Mouse (Mus musculus): ENCODE measurements around the gene Gm11569. TPM values are rescaled to one million over a fixed set of nuclear protein-coding genes. Genes with fewer than 3 reads are reported as not detected.

Gm11569 gene
- polyA plus RNA-seq, 1 experiment: not detected

- Histone ChIP-seq H3K4me3 (replicated peaks; ENCODE audit: extremely low read depth, low read depth, low read length) (no peak overlapping the region), H3K4me1 (ENCODE audit: control insufficient read depth, insufficient read depth, low read length) (no peaks in the 10 kb centered on the region)
- no peak for TF ChIP-seq POLR2A (IDR thresholded peaks at IDR 0.05; ENCODE audit: borderline replicate concordance, extremely low read depth, low read depth, low read length)
- TF ChIP-seq CTCF (IDR thresholded peaks at IDR 0.05; ENCODE audit: insufficient read depth, low read length): no peak
- WGBS: 74% methylated on average over 2 of the region's 2 CpGs
- DNase-seq: no peak
Measured at GRCm38 (mm10) chr11:99768410-99768809, 30.3 kb downstream of the Gm11569 start.

- no peak overlapping the region for H3K4me3 ChIP-seq (replicated peaks; ENCODE audit: extremely low read depth, low read depth, low read length)
- H3K4me1 ChIP-seq (ENCODE audit: control insufficient read depth, insufficient read depth, low read length): peaks cover 2% of the 10 kb centered on the region; the same call in 1 of the 2 replicates
- WGBS: 88% methylated on average over 1 of the region's 1 CpGs
- TF ChIP-seq CTCF (IDR thresholded peaks at IDR 0.05; ENCODE audit: insufficient read depth, low read length): no peak
- TF ChIP-seq POLR2A (IDR thresholded peaks at IDR 0.05; ENCODE audit: borderline replicate concordance, extremely low read depth, low read depth, low read length): no peak
- no peak for DNase-seq
Measured at GRCm38 (mm10) chr11:99758877-99759276, 39.9 kb downstream of the Gm11569 start.

Other genes with a start within 250 kb of the Gm11569 start
- gene Krtap3-3, start 248.1 kb downstream of the Gm11569 start, polyA plus RNA-seq (2012; rRNA removed): 1.2 TPM in 1 of 2 replicates, not detected in the other
- 8.7 TPM in 1 of 2 replicates, not detected in the other for gene Krtap3-2, start 242.1 kb downstream of the Gm11569 start, polyA plus RNA-seq (2012; rRNA removed)
- gene Gm11939, start 239.5 kb downstream of the Gm11569 start, polyA plus RNA-seq (2012; rRNA removed): not detected in 2 replicates
- gene Krtap3-1, start 232.3 kb downstream of the Gm11569 start, polyA plus RNA-seq (2012; rRNA removed): not detected in 2 replicates
- not detected in 2 replicates for gene Krtap1-5, start 217.9 kb downstream of the Gm11569 start, polyA plus RNA-seq (2012; rRNA removed)
- not detected in 2 replicates for gene Krtap1-4, start 215.3 kb downstream of the Gm11569 start, polyA plus RNA-seq (2012; rRNA removed)
- gene Krtap1-3, start 207.6 kb downstream of the Gm11569 start, polyA plus RNA-seq (2012; rRNA removed): not detected in 2 replicates
- not detected in 2 replicates for gene Krtap9-3, start 200.8 kb downstream of the Gm11569 start, polyA plus RNA-seq (2012; rRNA removed)
- not detected in 2 replicates for gene Gm11938, start 195.6 kb downstream of the Gm11569 start, polyA plus RNA-seq (2012; rRNA removed)
- not detected in 2 replicates for gene Gm11937, start 188.7 kb downstream of the Gm11569 start, polyA plus RNA-seq (2012; rRNA removed)
- gene Krtap2-4, start 184.1 kb downstream of the Gm11569 start, polyA plus RNA-seq (2012; rRNA removed): not detected in 2 replicates
- not detected in 2 replicates for gene Gm11562, start 178.5 kb downstream of the Gm11569 start, polyA plus RNA-seq (2012; rRNA removed)
- not detected in 2 replicates for gene Krtap4-1, start 170.7 kb downstream of the Gm11569 start, polyA plus RNA-seq (2012; rRNA removed)
- gene Krtap4-2, start 163.8 kb downstream of the Gm11569 start, polyA plus RNA-seq (2012; rRNA removed): not detected in 2 replicates
- gene Krtap4-7, start 154.8 kb downstream of the Gm11569 start, polyA plus RNA-seq (2012; rRNA removed): not detected in 2 replicates
- gene Gm11555, start 148.7 kb downstream of the Gm11569 start, polyA plus RNA-seq (2012; rRNA removed): not detected in 2 replicates
- not detected in 2 replicates for gene Gm11563, start 140.0 kb downstream of the Gm11569 start, polyA plus RNA-seq (2012; rRNA removed)
- gene Krtap4-6, start 133.0 kb downstream of the Gm11569 start, polyA plus RNA-seq (2012; rRNA removed): not detected in 2 replicates
- gene Gm14190, start 108.2 kb downstream of the Gm11569 start, polyA plus RNA-seq (2012; rRNA removed): not detected in 2 replicates
- gene Gm14180, start 64.6 kb downstream of the Gm11569 start, polyA plus RNA-seq (2012; rRNA removed): not detected in 2 replicates
- not detected in 2 replicates for gene Gm11595, start 26.0 kb downstream of the Gm11569 start, polyA plus RNA-seq (2012; rRNA removed)
- gene Krtap4-8, start 18.2 kb downstream of the Gm11569 start, polyA plus RNA-seq (2012; rRNA removed): not detected in 2 replicates
- gene Krtap4-9, start 13.7 kb downstream of the Gm11569 start, polyA plus RNA-seq (2012; rRNA removed): not detected in 2 replicates
- not detected in 2 replicates for gene Gm11596, start 5.5 kb downstream of the Gm11569 start, polyA plus RNA-seq (2012; rRNA removed)
- gene Gm11554, start 5.5 kb upstream of the Gm11569 start, polyA plus RNA-seq (2012; rRNA removed): not detected in 2 replicates
- not detected in 2 replicates for gene Krtap4-13, start 11.0 kb upstream of the Gm11569 start, polyA plus RNA-seq (2012; rRNA removed)
- gene Gm11564, start 16.7 kb upstream of the Gm11569 start, polyA plus RNA-seq (2012; rRNA removed): not detected in 2 replicates
- gene 2300003K06Rik, start 39.1 kb upstream of the Gm11569 start, polyA plus RNA-seq (2012; rRNA removed): not detected in 2 replicates
- gene Krtap4-16, start 52.7 kb upstream of the Gm11569 start, polyA plus RNA-seq (2012; rRNA removed): not detected in 2 replicates
- not detected in 2 replicates for gene Gm11568, start 59.0 kb upstream of the Gm11569 start, polyA plus RNA-seq (2012; rRNA removed)
- not detected in 2 replicates for gene Gm11559, start 65.5 kb upstream of the Gm11569 start, polyA plus RNA-seq (2012; rRNA removed)
- gene Krtap9-1, start 74.5 kb upstream of the Gm11569 start, polyA plus RNA-seq (2012; rRNA removed): not detected in 2 replicates
- gene Gm11567, start 80.3 kb upstream of the Gm11569 start, polyA plus RNA-seq (2012; rRNA removed): 0.19 TPM in 1 of 2 replicates, not detected in the other
- gene Krtap31-1, start 109.0 kb upstream of the Gm11569 start, polyA plus RNA-seq (2012; rRNA removed): not detected in 2 replicates
- not detected in 2 replicates for gene Gm11565, start 115.8 kb upstream of the Gm11569 start, polyA plus RNA-seq (2012; rRNA removed)
- not detected in 2 replicates for gene Krtap31-2, start 137.4 kb upstream of the Gm11569 start, polyA plus RNA-seq (2012; rRNA removed)
- not detected in 2 replicates for gene Krtap9-5, start 149.5 kb upstream of the Gm11569 start, polyA plus RNA-seq (2012; rRNA removed)
- not detected in 2 replicates for gene Krtap29-1, start 180.1 kb upstream of the Gm11569 start, polyA plus RNA-seq (2012; rRNA removed)
- not detected in 2 replicates for gene Krtap16-1, start 187.7 kb upstream of the Gm11569 start, polyA plus RNA-seq (2012; rRNA removed)
- 5.5 and 8.8 TPM in 2 replicates for gene Krtap17-1, start 195.1 kb upstream of the Gm11569 start, polyA plus RNA-seq (2012; rRNA removed)
- not detected in 2 replicates for gene Krt33a, start 217.3 kb upstream of the Gm11569 start, polyA plus RNA-seq (2012; rRNA removed)
- gene Krt33b, start 230.9 kb upstream of the Gm11569 start, polyA plus RNA-seq (2012; rRNA removed): not detected in 2 replicates
- gene Krt34, start 242.6 kb upstream of the Gm11569 start, polyA plus RNA-seq (2012; rRNA removed): 0.07 TPM in 1 of 2 replicates, not detected in the other

All from lung, adult 2 months (tissue).